Mouse (Mus musculus) forebrain, embryonic 13.5 days (tissue): Measurements from ENCODE around the gene Cntrob. TPM values are rescaled to one million over a fixed set of nuclear protein-coding genes. Genes with fewer than 3 reads are reported as not detected.
A peak's percentile ranks its signal among the peaks of the same experiment; 100 is the strongest.

Experiments used
- ATAC-seq: fragments of 200-750 bp; cut with Nextera tagmentation; 2 replicates; pipeline ENCODE4 v1.8.0; 2017
- H3K27ac ChIP-seq: fragments of 300-500 bp; sonication (generic); 2 replicates; pipeline ENCODE4 v1.5.1; 2015; ENCODE audit warnings: inconsistent platforms, mild to moderate bottlenecking, moderate library complexity
- H3K27me3 ChIP-seq: fragments of 300-500 bp; sonication (generic); 2 replicates; pipeline ENCODE4 v1.6.1; 2015; ENCODE audit warnings: mild to moderate bottlenecking, inconsistent platforms
- H3K36me3 ChIP-seq: fragments of 300-500 bp; sonication (generic); 2 replicates; pipeline ENCODE4 v1.6.1; 2015; ENCODE audit warnings: mild to moderate bottlenecking, inconsistent platforms; ENCODE audit not compliant: poor library complexity, severe bottlenecking
- H3K4me1 ChIP-seq: fragments of 300-500 bp; sonication (generic); 2 replicates; pipeline ENCODE4 v1.6.1; 2015; ENCODE audit warnings: inconsistent platforms
- H3K4me2 ChIP-seq: fragments of 300-500 bp; sonication (generic); 2 replicates; pipeline ENCODE4 v1.6.1; 2015; ENCODE audit warnings: inconsistent platforms, mild to moderate bottlenecking, moderate library complexity
- H3K4me3 ChIP-seq: fragments of 300-500 bp; sonication (generic); 2 replicates; pipeline ENCODE4 v1.5.1; 2015; ENCODE audit warnings: mild to moderate bottlenecking, inconsistent platforms
- H3K9ac ChIP-seq: fragments of 300-500 bp; sonication (generic); 2 replicates; pipeline ENCODE4 v1.6.1; 2015; ENCODE audit warnings: mild to moderate bottlenecking, inconsistent platforms
- H3K9me3 ChIP-seq: fragments of 300-500 bp; sonication (generic); replicated peaks from 2 replicates; pipeline ENCODE4 v1.6.1; 2016; ENCODE audit warnings: inconsistent platforms
- WGBS: fragments of 180-500 bp; shearing (Covaris S2); methylation state at CpG from one replicate; pipeline ENCODE4 v1.1.7; 2015; 5-methylcytosine and 5-hydroxymethylcytosine counted together
- polyA plus RNA-seq: library from polyadenylated mRNA; unstranded; fragments of >200 nt; fragmentation: Nextera tagmentation; extraction: Ambion mirVana; gene quantifications from 2 replicates; pipeline ENCODE4 v1.2.1, GENCODE M21; 2015

Gene Cntrob
- polyA plus RNA-seq, 1 experiment from 2014 or later: 37.1 TPM

- Histone ChIP-seq H3K9ac (peak overlapping the region; percentile 100), H3K36me3 (peaks cover 25% of the 10 kb centered on the region), H3K27ac (peak overlapping the region; percentile 99), H3K4me1 (peaks cover 73% of the 10 kb centered on the region), H3K4me3 (peak overlapping the region; percentile 90), H3K9me3 (no peaks in the 10 kb centered on the region), H3K27me3 (no peaks in the 10 kb centered on the region), H3K4me2 (peak overlapping the region; percentile 98)
- no peak; the same call in 1 of the 2 replicates for ATAC-seq
- 0% methylated on average over 22 of the region's 22 CpGs for WGBS
Observed at GRCm38 (mm10) chr11:69366855-69367615, 43.5 kb upstream of the Cntrob start.

GRCm38 (mm10) chr11:69366157-69366854, 42.7 kb upstream of the Cntrob start:
- Histone ChIP-seq H3K4me3 (peak overlapping the region; percentile 90), H3K27me3 (no peaks in the 10 kb centered on the region), H3K9ac (peak overlapping the region; percentile 70), H3K36me3 (peaks cover 32% of the 10 kb centered on the region), H3K4me1 (peaks cover 70% of the 10 kb centered on the region), H3K27ac (peak overlapping the region; percentile 99), H3K9me3 (no peaks in the 10 kb centered on the region), H3K4me2 (peak overlapping the region; percentile 98)
- peak; percentile 76 for ATAC-seq
- WGBS: under 1% methylated on average over 26 of the region's 26 CpGs

- 25% methylated on average over 6 of the region's 6 CpGs for WGBS
- peak overlapping the region; percentile 98 for H3K4me2 ChIP-seq
- H3K4me3 ChIP-seq: peak overlapping the region; percentile 90
- ATAC-seq: no peak
- no peaks in the 10 kb centered on the region for H3K9me3 ChIP-seq
- no peaks in the 10 kb centered on the region for H3K27me3 ChIP-seq
- H3K9ac ChIP-seq: peak overlapping the region; percentile 70
- H3K4me1 ChIP-seq: peaks cover 64% of the 10 kb centered on the region
- peaks cover 38% of the 10 kb centered on the region for H3K36me3 ChIP-seq
- H3K27ac ChIP-seq: peak overlapping the region; percentile 99
Observed at GRCm38 (mm10) chr11:69365722-69366121, 42.1 kb upstream of the Cntrob start.

GRCm38 (mm10) chr11:69364910-69365309, 41.3 kb upstream of the Cntrob start:
- 2% methylated on average over 6 of the region's 6 CpGs for WGBS
- Histone ChIP-seq H3K4me1 (peaks cover 59% of the 10 kb centered on the region), H3K27me3 (no peaks in the 10 kb centered on the region), H3K27ac (peak overlapping the region; percentile 99), H3K4me2 (peak overlapping the region; percentile 98), H3K9ac (peak overlapping the region; percentile 70), H3K4me3 (peak overlapping the region; percentile 90), H3K36me3 (peaks cover 46% of the 10 kb centered on the region), H3K9me3 (no peaks in the 10 kb centered on the region)
- ATAC-seq: peak; percentile 59

GRCm38 (mm10) chr11:69364376-69364775, 40.8 kb upstream of the Cntrob start:
- H3K9ac ChIP-seq: peak overlapping the region; percentile 70
- peak overlapping the region; percentile 99 for H3K27ac ChIP-seq
- peak overlapping the region; percentile 90 for H3K4me3 ChIP-seq
- H3K4me2 ChIP-seq: peak overlapping the region; percentile 98
- H3K36me3 ChIP-seq: peaks cover 52% of the 10 kb centered on the region
- no peaks in the 10 kb centered on the region for H3K27me3 ChIP-seq
- WGBS: 50% methylated on average over 8 of the region's 8 CpGs
- no peaks in the 10 kb centered on the region for H3K9me3 ChIP-seq
- H3K4me1 ChIP-seq: peaks cover 55% of the 10 kb centered on the region
- no peak for ATAC-seq

GRCm38 (mm10) chr11:69362479-69362878, 38.9 kb upstream of the Cntrob start:
- Histone ChIP-seq H3K4me3 (no peak overlapping the region), H3K4me1 (peaks cover 48% of the 10 kb centered on the region), H3K4me2 (no peak overlapping the region), H3K36me3 (peaks cover 71% of the 10 kb centered on the region), H3K27me3 (no peaks in the 10 kb centered on the region), H3K9ac (no peak overlapping the region), H3K9me3 (no peaks in the 10 kb centered on the region), H3K27ac (peak overlapping the region; percentile 63)
- 88% methylated on average over 2 of the region's 2 CpGs for WGBS
- no peak for ATAC-seq

GRCm38 (mm10) chr11:69362021-69362420, 38.4 kb upstream of the Cntrob start:
- Histone ChIP-seq H3K4me1 (peaks cover 43% of the 10 kb centered on the region), H3K4me3 (no peak overlapping the region), H3K4me2 (no peak overlapping the region), H3K27ac (peak overlapping the region; percentile 63), H3K9me3 (no peaks in the 10 kb centered on the region), H3K27me3 (no peaks in the 10 kb centered on the region), H3K36me3 (peaks cover 75% of the 10 kb centered on the region), H3K9ac (no peak overlapping the region)
- ATAC-seq: no peak
- 40% methylated on average over 7 of the region's 7 CpGs for WGBS

- no peaks in the 10 kb centered on the region for H3K27me3 ChIP-seq
- ATAC-seq: no peak
- no peak overlapping the region for H3K9ac ChIP-seq
- no peaks in the 10 kb centered on the region for H3K9me3 ChIP-seq
- H3K4me3 ChIP-seq: no peak overlapping the region
- 92% methylated on average over 12 of the region's 12 CpGs for WGBS
- H3K27ac ChIP-seq: no peak overlapping the region
- H3K4me1 ChIP-seq: peaks cover 9% of the 10 kb centered on the region
- no peak overlapping the region for H3K4me2 ChIP-seq
- peaks cover 100% of the 10 kb centered on the region for H3K36me3 ChIP-seq
Observed at GRCm38 (mm10) chr11:69357690-69358089, 34.1 kb upstream of the Cntrob start.

- Histone ChIP-seq H3K4me3 (no peak overlapping the region), H3K4me1 (no peaks in the 10 kb centered on the region; the same call in 1 of the 2 replicates), H3K36me3 (peaks cover 100% of the 10 kb centered on the region), H3K9ac (no peak overlapping the region), H3K4me2 (no peak overlapping the region), H3K9me3 (no peaks in the 10 kb centered on the region), H3K27me3 (no peaks in the 10 kb centered on the region), H3K27ac (no peak overlapping the region)
- no peak for ATAC-seq
- 95% methylated on average over 5 of the region's 5 CpGs for WGBS
Observed at GRCm38 (mm10) chr11:69356544-69356943, 33.0 kb upstream of the Cntrob start.

GRCm38 (mm10) chr11:69346441-69346840, 22.9 kb upstream of the Cntrob start:
- Histone ChIP-seq H3K4me2 (no peak overlapping the region), H3K9ac (no peak overlapping the region), H3K36me3 (peaks cover 90% of the 10 kb centered on the region), H3K4me1 (peaks cover 6% of the 10 kb centered on the region), H3K27me3 (no peaks in the 10 kb centered on the region), H3K27ac (no peak overlapping the region), H3K4me3 (no peak overlapping the region), H3K9me3 (no peaks in the 10 kb centered on the region)
- no peak for ATAC-seq
- 92% methylated on average over 26 of the region's 26 CpGs for WGBS

GRCm38 (mm10) chr11:69340161-69341131, 16.9 kb upstream of the Cntrob start, which contains the start of gene Rnf227:
Rnf227 (plus strand) TSS chr11:69340461.
- H3K9me3 ChIP-seq: no peaks in the 10 kb centered on the region
- peak within 1 kb of the TSS; percentile 73 for H3K9ac ChIP-seq
- H3K36me3 ChIP-seq: peaks cover 30% of the 10 kb centered on the region
- WGBS: under 1% methylated on average over 99 of the region's 99 CpGs
- H3K4me2 ChIP-seq: peak within 1 kb of the TSS; percentile 70
- H3K27ac ChIP-seq: peak within 1 kb of the TSS; percentile 87
- H3K4me1 ChIP-seq: peaks cover 22% of the 10 kb centered on the region
- peak within 1 kb of the TSS; percentile 54 for H3K4me3 ChIP-seq
- H3K27me3 ChIP-seq: peaks cover 5% of the 10 kb centered on the region; the same call in 1 of the 2 replicates
- peak; percentile 88 for ATAC-seq
